Mouse (Mus musculus) thymus, postnatal 0 days (tissue): Measurements from ENCODE around the gene Kcnn3. TPM values are rescaled to one million over a fixed set of nuclear protein-coding genes. Genes with fewer than 3 reads are reported as not detected.
A peak's percentile ranks its signal among the peaks of the same experiment; 100 is the strongest.

Experiments
- DNase-seq: peaks from one replicate; pipeline ENCODE4 v3.0.0-alpha.2; 2015; ENCODE audit warnings: low spot score
- polyA plus RNA-seq: library from polyadenylated mRNA; unstranded; fragments of >200 nt; fragmentation: Nextera tagmentation; extraction: Ambion mirVana; gene quantifications from 2 replicates; pipeline ENCODE4 v1.2.1, GENCODE M21; 2015

The Kcnn3 gene
- polyA plus RNA-seq, 1 experiment from 2014 or later = 7.3 TPM

DNA sequence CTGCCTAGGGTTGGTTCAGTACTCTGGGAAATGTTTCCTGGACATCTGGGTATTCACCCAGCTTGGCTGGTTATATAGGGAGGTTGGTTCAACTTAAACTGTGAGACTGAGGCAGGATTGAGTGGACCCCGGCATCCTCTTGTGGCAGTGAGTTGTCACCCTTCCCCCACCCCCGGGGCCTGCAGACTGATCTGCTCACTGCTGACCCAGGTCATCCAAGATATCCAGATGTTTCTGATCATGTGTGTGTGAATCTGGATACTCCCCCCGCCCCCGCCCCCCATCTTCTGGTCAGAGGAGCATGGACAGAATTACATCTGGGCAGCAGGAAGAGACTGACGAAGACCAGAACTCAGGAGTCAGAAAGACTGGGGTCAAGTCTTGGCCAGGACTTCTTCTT, 45.4 kb downstream of the Kcnn3 start:
- DNase-seq = no peak

DNA sequence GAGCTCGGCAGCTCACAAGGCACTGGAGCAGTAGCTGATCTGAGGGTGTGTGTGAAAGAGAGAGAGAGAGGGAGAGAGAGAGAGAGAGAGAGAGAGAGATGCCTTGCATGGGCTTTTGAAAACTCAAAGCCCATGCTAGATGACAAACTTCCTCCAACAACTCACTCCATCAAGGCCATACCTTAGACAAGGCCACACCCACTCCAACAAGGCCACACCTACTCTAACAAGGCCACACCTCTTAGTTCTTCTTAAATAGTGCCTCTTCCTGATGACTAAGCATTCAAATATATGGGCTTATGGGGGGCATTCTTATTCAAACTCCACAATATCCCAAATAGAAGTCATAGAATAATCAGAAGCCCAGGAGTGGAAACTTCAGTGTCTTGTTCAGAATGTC, 49.1 kb downstream of the Kcnn3 start:
- no peak for DNase-seq

DNA sequence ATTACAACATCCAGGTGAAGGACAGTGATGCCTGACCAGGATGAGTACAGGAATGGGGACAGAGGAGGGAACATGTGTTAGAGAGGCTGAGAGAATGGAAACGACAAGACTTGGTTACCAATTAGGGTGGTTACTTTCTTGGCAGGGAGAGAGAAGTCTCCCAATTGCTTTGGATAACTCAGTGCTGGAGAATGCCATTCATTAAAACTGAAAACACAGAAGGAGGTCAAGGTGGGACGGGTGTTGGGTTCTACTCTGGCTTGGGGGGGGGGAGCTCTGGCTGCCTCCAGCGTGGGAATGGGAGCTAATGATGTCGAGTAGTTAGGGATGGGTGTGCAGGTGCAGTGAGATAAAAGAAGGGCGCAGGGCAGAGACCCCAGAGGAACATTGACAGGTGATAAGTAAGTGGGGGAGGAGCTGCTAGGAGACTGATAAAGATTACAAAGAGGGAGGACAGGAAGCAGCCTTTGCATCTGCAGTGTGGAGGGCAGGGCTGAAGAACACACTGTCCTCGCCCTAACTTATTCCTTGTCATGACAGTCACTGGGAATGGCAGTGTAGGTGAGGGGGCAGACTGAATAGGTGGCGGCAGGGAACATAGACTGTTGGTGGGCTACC, 49.9 kb downstream of the Kcnn3 start:
- no peak for DNase-seq

DNA sequence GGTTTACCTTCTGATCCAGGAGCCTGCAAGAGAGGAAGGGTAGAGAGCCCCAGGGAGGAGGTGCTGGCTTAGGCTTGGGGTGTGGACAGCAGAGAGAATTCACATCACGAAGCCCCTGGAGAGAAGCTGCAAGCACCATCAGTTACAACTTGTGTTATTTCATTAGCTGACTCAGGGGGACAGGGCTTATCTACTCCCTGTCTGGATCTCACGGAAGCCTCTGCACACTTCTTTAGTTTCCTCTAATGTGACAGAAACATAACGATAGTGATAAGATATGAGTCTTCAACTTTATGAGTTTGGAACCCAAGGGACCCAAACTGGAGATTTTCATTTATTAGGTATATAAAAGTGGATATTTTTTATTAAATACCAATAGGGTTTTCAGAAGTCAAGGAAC, 50.4 kb downstream of the Kcnn3 start:
- no peak for DNase-seq

DNA sequence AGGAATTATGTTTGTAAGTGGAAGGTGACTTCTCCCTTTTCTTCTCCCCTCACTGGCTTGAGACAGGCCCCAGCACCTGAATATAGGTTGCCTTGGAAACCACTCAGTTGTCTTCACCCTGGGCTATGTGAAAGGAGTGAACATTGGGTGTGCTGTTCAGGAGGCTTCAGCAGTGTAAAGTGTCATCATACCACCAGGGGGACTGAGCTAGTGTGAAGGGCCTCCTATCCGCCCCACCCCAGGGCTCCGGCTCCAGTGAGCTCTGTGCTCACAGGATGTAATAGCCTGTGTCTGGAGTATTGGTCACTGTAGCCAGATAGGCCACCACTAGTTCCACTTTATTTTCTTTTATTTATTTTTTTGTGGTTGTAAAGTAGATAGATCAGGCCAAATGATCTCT, 54.3 kb downstream of the Kcnn3 start:
- peak; percentile 12 for DNase-seq

DNA sequence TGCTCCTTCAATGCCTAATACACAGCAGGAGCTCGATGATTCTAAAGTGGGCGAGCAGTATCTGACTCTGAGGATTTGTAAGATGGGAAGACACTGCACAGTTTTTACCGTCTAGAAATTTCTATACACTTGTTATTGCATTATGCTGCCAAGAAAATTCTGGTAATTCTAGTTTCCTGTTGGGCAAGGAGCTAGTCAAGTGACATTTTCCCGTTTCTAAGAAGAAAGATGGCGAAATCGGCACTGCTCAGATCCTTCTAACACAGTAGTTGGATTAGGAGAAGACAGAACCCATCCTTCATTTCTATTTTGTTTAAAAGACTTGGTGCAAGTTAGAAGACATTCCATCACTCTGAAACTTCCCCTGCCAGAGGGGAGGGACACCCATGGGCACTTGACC, 56.4 kb downstream of the Kcnn3 start:
- no peak for DNase-seq

DNA sequence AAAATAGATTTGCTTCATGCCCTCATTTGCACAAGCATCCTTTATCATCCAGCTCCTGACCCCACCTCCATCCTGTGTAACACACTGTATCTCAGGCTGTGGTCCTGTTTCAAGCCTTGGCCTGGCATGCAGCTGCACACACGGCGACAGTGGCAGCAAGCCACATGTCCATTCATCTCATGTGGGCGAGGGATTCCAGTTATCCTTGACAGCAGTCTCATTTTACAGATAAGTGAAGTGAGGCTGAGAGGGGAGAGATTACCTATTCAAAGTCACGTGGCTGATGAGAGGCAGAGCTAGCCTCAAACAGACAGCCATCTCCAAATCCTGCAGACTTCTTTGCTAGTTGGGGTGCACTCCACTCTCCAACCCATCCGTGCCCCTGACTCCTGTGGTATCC, 57.2 kb downstream of the Kcnn3 start:
- DNase-seq = no peak

DNA sequence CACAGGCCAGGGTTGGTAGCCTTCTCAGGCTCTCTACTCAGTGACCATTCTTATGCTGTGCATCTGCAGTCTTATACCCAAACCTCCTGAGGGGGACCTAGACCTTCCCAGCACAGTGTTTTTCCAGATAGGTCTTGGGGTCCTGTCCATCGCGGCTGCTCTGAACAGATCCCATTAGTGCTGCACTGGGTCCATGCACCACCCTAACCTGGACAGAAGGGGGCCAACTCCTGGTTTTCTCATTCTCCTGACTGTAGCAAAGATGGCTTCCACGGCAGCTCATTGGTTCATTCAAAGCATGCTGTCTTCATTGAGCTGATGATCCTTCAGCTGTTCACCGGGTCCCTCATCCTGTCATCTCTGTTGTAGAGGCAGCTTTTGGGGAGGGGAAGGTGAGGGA, 58.1 kb downstream of the Kcnn3 start:
- no peak for DNase-seq

DNA sequence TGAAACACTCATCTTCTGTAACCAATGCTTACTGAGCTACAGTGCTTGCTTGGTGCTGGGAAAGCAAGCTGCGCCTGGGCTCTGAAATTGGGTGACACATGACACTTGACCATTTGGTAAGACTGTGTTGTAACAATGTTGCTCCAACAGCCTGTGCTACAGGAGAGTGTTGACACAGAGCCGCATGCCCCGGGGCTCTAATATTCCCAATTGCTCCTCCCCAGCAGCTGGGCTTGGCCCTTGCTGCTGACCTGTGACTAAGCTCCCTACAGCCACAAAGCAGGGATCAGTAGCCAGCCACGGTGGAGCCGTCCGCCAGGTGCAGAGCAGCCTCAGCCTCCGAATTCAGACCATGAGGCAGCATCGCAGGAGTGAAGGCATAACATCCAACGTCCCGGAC, 58.8 kb downstream of the Kcnn3 start:
- DNase-seq = no peak

DNA sequence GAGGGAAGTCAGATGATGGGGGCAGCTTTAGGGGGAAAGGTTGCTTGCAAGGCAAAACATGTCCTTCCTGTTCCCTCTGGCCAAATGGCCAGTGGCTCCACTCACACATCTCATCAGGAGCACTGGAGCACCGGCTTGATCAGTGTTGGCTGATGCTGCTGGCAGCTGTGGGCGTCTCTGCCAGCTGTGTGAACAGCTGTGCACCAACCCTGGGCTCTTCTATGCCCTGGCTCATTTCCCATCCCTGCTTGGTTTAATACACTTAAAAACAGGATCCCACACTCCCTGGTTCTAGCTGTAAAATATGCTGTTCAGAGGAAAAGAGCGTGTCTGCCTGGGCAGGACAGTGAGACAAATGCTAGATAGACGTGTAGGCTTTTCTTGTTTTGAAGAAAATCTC, 64.3 kb downstream of the Kcnn3 start:
- DNase-seq = no peak

DNA sequence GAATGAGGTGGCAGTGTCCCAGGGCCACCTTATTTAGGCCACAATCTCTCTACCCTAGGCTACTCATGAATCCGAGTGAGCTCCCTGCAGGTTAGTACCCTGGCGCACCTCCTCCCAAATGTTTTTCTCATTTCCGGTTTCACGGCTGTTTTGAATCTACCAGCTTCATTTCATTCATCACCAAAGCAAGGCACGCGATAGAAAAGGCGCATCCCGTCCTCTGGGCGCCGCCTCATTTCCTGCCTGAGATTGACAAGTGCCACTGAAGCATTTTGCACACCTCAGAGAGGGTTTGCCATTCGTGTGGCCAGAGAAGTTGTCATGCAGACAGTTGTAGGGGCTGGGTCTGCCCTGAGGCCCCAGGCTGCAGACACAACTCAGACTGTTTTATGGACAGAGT, 68.5 kb downstream of the Kcnn3 start:
- no peak for DNase-seq

DNA sequence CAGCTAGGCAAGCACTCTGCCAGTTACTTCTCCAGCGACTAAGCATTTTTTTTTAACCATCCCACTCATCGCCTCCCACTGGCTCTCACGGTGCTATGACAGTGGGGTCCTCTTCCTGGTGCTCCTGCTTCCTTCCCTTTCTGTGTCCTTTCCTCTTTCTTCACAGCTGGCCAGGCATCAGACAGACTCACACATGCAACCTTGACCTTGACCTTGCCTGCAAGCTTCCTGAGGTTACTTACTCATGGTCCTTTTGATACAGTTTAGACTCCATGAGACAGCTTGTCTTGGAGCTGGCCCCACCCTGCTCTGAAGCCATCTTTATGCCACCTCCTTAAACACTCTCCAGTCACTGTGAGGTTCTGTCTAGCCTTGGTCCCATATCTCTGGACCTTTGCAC, 69.4 kb downstream of the Kcnn3 start:
- no peak for DNase-seq

DNA sequence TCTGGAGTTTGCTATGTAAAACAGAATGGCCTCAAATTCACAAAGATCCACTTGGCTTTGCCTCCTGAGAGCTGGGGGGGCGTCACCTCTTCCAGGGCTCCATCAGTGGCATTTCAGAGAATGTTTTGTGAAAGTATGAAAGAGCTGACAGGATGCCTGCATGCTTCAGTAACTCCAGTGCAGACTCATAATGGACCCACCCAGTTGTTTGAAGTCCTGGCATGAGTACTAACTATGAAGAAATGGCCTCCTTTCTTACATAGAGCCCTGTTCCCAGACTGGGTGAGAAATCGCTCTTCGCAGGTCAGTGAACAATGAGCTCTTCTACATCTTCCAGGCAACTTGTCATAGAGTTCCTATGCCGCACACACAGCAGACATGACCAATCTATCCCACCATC, 70.4 kb downstream of the Kcnn3 start:
- no peak for DNase-seq

DNA sequence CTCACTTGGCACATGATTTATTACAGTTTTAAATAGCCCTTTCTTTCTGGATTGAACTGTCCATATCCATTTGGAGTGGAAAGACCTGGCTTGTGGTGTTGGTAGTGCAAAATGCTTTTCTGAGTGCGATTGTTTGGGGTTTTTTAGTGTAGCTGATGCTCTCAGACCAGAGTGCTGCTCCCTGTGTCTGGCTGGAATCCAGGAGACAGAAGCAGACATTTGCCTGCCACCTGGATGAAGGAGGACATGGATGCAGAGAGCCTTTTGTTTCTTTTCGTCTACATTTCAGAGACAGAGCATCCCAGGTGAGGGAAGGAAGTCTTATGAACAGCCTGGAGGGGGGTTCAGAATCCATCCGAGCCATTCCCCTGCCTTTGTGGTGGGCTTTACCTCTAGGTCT, 71.5 kb downstream of the Kcnn3 start:
- DNase-seq = no peak

DNA sequence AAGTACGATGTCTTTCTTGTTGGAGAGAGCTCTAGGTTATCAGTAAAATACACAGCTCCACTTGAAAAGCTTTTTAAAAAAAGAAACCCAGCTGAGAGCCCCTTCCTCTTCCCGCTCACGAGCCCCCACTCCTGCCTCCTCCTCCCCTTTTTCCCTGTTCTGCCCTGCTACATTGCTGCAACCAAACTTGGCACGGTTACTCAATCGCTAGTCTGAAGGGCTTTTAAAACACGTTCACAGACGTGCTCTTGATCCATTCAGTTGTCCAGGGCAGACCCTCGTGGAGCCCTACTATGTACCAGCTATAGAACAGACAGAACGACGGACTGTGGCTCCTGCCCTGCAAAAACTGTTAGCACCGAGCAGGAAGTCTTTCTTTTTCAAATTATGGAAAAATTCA, 72.8 kb downstream of the Kcnn3 start:
- DNase-seq = no peak

DNA sequence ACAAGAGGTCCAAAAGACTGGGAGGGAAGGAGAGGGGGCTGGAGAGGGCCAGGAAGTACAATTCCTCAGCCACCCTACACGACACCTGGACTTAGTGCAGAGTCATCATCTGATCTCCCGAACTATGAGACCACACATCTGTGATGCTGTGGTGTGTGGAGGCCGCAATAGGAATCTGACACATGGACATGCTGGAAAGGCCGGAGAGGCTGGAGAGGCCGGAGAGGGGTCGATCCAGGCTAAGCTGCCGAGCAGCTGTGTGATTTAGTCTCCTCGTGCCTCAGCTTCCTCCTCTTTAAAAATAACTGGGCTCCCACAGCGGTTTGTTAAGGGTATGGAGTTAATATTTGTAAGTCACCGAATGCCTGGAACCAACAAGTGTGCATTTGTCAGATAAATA, 73.6 kb downstream of the Kcnn3 start:
- no peak for DNase-seq

DNA sequence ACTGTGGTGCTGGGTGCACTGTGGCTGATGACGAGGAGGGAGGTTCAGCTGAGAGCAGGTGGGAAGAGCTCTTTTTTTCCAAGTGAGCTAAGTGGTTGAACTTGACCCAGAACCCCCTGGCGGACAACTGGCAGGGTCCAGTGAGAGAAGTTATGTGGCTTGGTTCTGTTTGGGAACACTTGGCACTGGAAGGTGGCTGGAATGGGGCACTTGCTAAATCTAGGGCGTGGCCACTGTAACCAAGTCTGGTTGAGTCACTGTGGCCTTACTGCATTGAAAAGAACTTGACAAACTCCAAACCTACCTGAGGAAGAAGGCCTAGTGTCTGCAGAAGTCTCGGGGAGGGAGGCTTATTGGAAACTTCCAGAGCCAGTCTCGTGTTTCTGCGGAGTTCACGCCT, 78.4 kb downstream of the Kcnn3 start:
- no peak for DNase-seq

DNA sequence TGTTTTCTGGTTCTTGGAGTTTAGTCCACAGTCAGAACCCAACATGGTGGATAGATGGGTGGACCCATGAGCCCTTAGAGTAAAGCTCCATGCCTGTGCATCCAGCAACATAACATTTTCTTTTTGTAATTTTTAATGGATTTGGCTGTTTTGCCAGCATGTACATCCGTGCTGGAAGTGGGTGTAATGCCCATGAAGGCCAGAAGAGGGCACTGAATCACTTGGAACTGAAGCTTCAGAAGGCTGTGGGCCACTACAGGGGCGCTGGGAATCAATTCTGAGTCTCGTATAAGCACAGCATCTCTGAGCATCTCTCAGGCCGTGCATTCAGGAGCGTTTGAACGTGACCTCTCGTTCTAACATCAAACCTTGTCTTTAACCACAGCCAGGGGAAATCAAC, 79.0 kb downstream of the Kcnn3 start:
- no peak for DNase-seq

DNA sequence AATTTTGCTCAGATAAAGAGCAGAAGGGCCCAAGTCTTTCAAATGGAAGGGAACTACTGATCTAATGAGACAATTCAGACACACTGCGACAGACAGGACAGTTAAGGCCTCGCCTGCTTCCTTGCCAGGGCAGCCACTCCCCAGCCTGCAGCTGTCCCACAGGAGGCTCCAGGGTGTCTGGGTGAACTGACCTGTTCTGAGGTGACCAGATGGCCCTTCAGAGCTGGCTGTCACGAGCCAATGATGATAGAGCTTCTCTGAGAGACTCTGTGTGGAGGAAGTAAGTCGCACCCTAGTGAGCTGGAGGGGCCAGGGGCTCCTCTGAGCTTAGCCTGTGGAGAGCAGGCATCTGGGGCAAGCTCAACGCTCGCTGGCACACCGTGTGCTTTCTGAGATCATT, 81.1 kb downstream of the Kcnn3 start:
- DNase-seq = no peak

DNA sequence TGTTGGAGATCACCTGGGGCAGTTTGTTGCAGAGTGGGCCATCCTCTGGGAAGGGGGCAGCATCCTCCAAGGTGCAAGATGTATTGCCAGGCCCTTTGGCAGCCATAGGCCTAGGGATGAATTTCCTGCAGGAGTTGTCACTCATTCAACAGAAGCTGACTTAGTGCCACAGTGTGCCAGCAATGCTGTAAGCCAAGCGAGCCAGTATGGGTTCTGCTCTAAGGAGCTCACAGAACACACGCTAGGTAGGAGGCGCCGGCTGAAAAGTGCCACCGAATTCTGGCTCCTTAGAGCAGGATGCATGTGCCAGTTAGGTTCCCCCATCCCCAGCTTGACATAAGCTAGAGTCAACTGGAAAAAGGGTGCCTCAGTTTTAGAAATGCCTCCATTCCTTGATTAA, 83.3 kb downstream of the Kcnn3 start:
- no peak for DNase-seq

DNA sequence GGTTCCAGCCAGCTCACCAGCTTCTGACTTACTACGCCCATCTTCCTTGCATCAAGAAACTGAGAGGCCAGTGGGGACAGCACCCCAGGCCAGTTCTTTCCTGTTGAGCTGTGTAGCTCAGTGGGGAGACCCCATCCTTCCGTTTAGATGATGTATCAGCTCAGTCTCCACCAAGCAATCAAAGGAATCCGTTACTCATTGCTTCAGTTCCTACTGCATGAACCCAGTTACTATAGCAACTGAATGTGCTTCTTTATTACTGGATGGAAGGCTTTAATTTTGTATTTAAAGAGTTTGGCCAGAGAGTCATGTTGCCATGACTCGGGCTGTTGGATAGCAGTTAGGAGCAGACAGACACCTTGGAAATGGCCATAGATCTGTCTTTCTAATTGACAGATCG, 85.3 kb downstream of the Kcnn3 start:
- DNase-seq = no peak

DNA sequence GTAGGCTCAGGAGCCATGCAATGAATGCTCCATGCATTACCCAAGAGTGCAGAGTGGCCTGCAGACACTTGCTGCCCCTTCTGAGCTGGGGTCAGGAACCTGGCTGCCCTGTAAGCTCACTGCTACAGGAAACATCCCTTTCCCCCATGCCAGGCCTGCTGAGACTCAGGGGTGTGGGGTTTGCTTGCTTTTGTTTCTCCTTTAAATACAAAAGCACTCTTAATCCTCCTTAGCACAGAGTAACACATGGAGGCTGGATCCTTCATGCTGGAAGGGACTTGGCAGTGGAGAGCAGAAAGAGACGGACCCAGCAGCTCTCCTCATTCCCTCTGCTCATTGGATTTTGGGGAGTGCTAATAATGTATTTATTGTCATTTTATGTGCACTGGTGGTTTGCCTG, 87.4 kb downstream of the Kcnn3 start:
- DNase-seq = no peak

DNA sequence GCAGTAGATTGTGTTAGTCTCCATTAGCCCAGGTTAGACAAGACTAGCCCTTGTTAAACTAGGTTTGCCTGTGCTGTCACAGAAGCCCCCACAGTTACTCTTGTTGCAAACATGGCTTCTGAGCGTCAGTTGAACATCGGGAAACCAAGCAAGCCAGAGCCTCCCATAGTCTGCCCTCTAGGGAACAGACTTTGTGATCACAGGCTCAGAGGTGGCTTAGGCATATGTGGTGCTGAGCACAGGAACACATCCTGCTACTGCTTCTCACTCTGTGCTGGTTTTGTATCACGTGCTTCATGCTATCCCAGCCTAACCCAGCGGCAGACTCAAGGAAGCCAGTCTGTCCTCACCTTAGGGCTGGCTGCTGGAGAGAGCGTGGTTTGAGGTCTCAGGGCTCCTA, 92.1 kb downstream of the Kcnn3 start:
- DNase-seq = no peak
